Mouse (Mus musculus) embryonic facial prominence, embryonic 13.5 days (tissue): Measurements from ENCODE around the gene Bcat1. TPM values are rescaled to one million over a fixed set of nuclear protein-coding genes. Genes with fewer than 3 reads are reported as not detected.

ENCODE experiments used
- ATAC-seq: fragments of 200-750 bp; cut with Nextera tagmentation; 2 replicates; pipeline ENCODE4 v1.8.0; 2017; ENCODE audit warnings: low read depth; ENCODE audit not compliant: insufficient number of reproducible peaks, insufficient read depth, low FRiP score, low TSS enrichment
- H3K27ac ChIP-seq: fragments of 300-500 bp; sonication (generic); 2 replicates; pipeline ENCODE4 v1.5.1; 2015; ENCODE audit warnings: moderate library complexity, mild to moderate bottlenecking, inconsistent platforms
- H3K27me3 ChIP-seq: fragments of 300-500 bp; sonication (generic); 2 replicates; pipeline ENCODE4 v1.6.1; 2015; ENCODE audit warnings: mild to moderate bottlenecking, inconsistent platforms
- H3K36me3 ChIP-seq: fragments of 300-500 bp; sonication (generic); 2 replicates; pipeline ENCODE4 v1.6.1; 2015; ENCODE audit warnings: mild to moderate bottlenecking, inconsistent platforms
- H3K4me1 ChIP-seq: fragments of 300-500 bp; sonication (generic); 2 replicates; pipeline ENCODE4 v1.6.1; 2015; ENCODE audit warnings: inconsistent platforms
- H3K4me2 ChIP-seq: fragments of 300-500 bp; sonication (generic); 2 replicates; pipeline ENCODE4 v1.6.1; 2015; ENCODE audit warnings: moderate library complexity, mild to moderate bottlenecking, inconsistent platforms
- H3K4me3 ChIP-seq: fragments of 300-500 bp; sonication (generic); 2 replicates; pipeline ENCODE4 v1.5.1; 2015; ENCODE audit warnings: mild to moderate bottlenecking, inconsistent platforms
- H3K9ac ChIP-seq: fragments of 300-500 bp; sonication (generic); 2 replicates; pipeline ENCODE4 v1.6.1; 2015; ENCODE audit warnings: mild to moderate bottlenecking, inconsistent platforms
- H3K9me3 ChIP-seq: fragments of 300-500 bp; sonication (generic); 2 replicates; pipeline ENCODE4 v1.6.1; 2016; ENCODE audit warnings: inconsistent platforms
- WGBS: fragments of 180-500 bp; shearing (Covaris S2); methylation state at CpG from one replicate; pipeline ENCODE4 v1.1.7; 2015; ENCODE audit warnings: mixed read lengths; 5-methylcytosine and 5-hydroxymethylcytosine counted together
- polyA plus RNA-seq: library from polyadenylated mRNA; unstranded; fragments of >200 nt; fragmentation: Nextera tagmentation; extraction: Ambion mirVana; gene quantifications from 2 replicates; pipeline ENCODE4 v1.2.1, GENCODE M21; 2015

Gene Bcat1
- polyA plus RNA-seq, 1 experiment from 2014 or later, result 32.3 TPM

DNA sequence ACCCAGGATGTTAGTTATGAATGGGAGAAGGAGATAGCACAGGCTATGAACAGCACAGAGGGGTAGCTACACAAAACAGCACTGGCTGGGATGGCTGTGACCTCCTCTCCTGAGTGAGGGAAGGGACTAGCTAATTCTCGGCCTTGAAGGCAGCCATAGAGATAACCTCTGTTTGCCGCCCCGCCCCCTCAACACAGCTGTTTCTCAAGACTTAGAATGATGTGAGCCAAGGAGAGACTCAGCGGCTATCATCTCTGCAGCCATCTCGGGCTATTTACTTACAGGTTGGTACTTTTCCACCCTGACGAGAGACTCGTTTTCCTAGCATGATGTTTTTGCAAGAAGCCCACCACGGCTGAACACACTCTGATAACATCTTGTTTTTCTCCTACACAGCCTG lies 8.3 kb downstream of the Bcat1 start:
- Histone ChIP-seq H3K9ac (no peak overlapping the region), H3K27ac (no peak overlapping the region), H3K4me1 (no peaks in the 10 kb centered on the region), H3K4me3 (no peak overlapping the region), H3K27me3 (no peaks in the 10 kb centered on the region), H3K9me3 (no peaks in the 10 kb centered on the region), H3K4me2 (no peak overlapping the region), H3K36me3 (no peaks in the 10 kb centered on the region)
- WGBS, result 75% methylated on average over 8 of the region's 8 CpGs
- no peak for ATAC-seq

DNA sequence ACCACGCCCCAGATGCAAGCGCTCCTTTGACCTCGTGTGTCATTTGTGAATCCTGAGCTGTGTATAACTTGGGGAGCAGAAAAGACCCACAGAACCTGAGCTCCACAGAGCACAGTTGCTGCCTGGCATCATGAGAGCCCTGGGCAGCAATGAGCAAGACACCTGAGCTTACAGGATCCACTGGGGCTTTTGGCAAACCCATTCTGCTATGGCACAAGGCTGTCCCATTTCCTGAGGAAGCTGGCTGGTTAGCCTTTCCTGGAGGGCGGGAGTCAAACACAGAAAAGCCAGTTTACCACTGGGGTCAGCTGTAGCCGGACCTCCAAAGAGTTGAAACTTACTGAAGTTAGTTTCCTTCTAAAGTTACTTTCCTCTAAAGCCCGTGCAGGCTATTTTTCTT lies 9.6 kb downstream of the Bcat1 start:
- Histone ChIP-seq H3K36me3 (no peaks in the 10 kb centered on the region), H3K27ac (no peak overlapping the region), H3K4me3 (no peak overlapping the region), H3K27me3 (no peaks in the 10 kb centered on the region), H3K9me3 (no peaks in the 10 kb centered on the region), H3K9ac (no peak overlapping the region), H3K4me1 (no peaks in the 10 kb centered on the region), H3K4me2 (no peak overlapping the region)
- 66% methylated on average over 6 of the region's 6 CpGs for WGBS
- ATAC-seq, result no peak

DNA sequence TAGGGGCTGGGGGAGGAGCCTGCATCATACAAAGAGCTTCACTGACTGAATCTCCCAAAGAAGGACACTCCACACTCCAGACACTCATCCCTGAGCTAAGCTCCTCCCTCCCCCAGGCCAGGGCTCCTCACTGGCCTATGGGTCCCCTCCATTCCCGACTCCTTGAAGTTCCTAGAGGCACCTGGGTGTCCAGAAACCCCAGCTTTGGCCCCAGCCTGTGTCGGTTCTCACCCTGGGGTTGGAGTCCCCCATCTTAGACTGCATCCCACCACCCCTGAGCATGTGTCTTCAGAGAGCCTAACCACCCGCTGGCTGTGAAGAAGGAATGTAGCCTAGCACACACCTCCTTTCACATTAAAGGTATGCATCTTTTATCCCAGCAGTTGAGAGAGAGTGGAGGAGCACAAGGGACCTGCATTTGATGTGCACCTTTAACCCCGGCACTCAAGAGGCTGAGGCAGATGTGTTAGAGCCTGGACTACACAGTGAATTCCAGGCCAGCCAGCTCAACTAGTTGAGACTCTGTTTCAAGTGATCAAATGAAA lies 10.6 kb downstream of the Bcat1 start:
- WGBS, result 74% methylated on average over 4 of the region's 4 CpGs
- no peaks in the 10 kb centered on the region for H3K9me3 ChIP-seq
- H3K27me3 ChIP-seq, result no peaks in the 10 kb centered on the region

DNA sequence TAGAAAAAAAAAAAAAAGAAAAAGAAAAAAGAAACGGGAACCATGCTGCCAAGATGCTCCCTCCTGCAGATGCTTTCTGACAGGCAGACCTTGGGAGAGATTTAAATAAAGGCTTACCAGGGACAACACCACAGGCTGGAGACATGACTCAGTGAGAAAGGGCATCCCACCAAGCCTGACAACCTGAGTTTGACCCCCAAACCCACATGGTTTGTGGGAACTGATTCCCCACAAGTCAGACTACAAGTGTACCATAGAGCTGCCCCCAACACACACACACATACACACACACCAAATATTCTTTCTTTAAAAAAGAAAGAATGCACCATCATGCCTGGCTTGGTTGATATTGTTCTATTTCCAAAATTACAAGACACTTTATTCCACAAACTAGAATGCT lies 11.9 kb downstream of the Bcat1 start:
- no peaks in the 10 kb centered on the region for H3K4me1 ChIP-seq
- H3K4me2 ChIP-seq, result no peak overlapping the region
- H3K27me3 ChIP-seq, result no peaks in the 10 kb centered on the region
- ATAC-seq, result no peak
- no peak overlapping the region for H3K27ac ChIP-seq
- 75% methylated on average over 1 of the region's 1 CpGs for WGBS
- H3K9ac ChIP-seq, result no peak overlapping the region
- H3K36me3 ChIP-seq, result no peaks in the 10 kb centered on the region
- no peaks in the 10 kb centered on the region for H3K9me3 ChIP-seq
- H3K4me3 ChIP-seq, result no peak overlapping the region

More for the DNA sequence above, 10.6 kb downstream of the Bcat1 start:
- Histone ChIP-seq H3K27ac (no peak overlapping the region), H3K4me2 (no peak overlapping the region), H3K4me3 (no peak overlapping the region), H3K9ac (no peak overlapping the region), H3K36me3 (no peaks in the 10 kb centered on the region), H3K4me1 (no peaks in the 10 kb centered on the region)
- ATAC-seq, result no peak

DNA sequence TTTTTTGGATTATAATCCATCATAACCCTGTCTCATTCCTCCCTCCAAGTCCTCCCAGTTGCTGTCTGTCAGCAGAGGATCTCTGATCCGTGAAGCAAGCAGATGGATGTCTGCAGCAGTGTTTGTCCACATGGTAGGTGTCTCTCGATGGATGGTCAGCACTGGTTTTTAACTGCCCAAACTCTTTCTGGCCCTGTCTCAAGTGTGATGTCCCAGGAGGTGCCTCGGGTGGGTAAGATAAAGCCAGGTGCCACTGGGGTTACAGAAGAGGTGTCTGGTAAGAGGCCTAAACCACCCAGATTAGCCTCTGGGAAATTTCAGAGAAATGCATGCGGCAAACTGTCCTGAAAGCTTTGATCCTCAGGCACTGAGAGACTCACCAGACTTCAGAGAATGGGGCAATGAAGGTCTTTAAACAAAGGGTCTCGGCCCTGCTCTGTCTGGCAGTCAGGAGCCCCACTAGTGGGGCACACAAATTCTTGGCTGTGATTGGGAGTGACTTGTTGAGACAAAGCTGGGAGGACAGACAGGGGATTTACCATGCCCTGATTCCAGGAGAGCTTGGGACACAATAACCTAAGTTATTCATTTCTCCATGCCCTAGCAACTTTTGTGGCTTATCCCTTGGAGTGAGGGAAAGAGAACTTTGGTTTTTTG lies 12.6 kb downstream of the Bcat1 start:
- Histone ChIP-seq H3K9me3 (no peaks in the 10 kb centered on the region), H3K27me3 (no peaks in the 10 kb centered on the region), H3K4me3 (no peak overlapping the region), H3K4me2 (no peak overlapping the region), H3K4me1 (no peaks in the 10 kb centered on the region), H3K36me3 (no peaks in the 10 kb centered on the region), H3K9ac (no peak overlapping the region), H3K27ac (no peak overlapping the region)
- 58% methylated on average over 5 of the region's 5 CpGs for WGBS
- no peak for ATAC-seq

DNA sequence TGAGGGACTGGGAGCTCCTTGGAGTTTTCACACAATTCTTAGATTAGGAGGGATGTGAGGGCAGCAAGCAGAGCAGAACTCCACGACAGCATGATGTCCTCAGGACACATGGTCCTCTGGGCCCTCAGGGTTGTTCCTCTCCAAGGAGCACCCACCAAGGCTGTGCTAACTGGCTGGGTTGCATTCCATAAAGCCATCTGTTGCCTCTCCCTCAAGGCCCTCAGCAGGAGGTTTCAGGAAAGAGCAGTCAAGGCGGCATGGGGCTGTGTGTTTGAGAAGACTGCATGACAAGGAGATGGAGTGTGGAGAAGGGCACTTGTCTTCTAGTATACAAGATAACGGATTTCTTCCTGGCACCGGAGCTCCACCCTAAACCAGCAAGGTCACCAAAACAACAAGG lies 13.2 kb downstream of the Bcat1 start:
- Histone ChIP-seq H3K9ac (no peak overlapping the region), H3K27ac (no peak overlapping the region), H3K9me3 (no peaks in the 10 kb centered on the region), H3K4me2 (no peak overlapping the region), H3K4me3 (no peak overlapping the region), H3K36me3 (no peaks in the 10 kb centered on the region), H3K27me3 (no peaks in the 10 kb centered on the region), H3K4me1 (no peaks in the 10 kb centered on the region)
- no peak for ATAC-seq
- WGBS, result 66% methylated on average over 4 of the region's 4 CpGs

DNA sequence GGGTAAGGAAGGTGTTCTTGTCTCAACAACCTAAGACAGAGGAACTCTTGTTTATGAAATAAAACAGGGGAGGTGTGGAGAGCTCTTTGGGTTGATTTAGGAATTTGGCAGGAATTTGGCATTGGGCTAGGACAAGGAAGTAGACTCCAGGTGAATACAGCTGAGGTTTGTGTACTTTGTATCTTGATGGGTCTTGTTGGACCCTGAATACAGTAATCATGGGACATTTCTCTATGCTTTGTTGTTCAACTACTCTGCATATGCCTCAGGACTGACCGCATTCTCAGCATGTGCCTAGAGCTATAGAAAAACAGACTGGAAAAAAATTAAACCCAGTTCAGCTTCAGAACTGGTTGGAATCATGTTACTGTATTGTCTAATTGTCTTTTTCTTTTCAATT lies 14.6 kb downstream of the Bcat1 start:
- WGBS, result 79% methylated on average over 1 of the region's 1 CpGs
- H3K4me1 ChIP-seq, result no peaks in the 10 kb centered on the region
- H3K4me3 ChIP-seq, result no peak overlapping the region
- no peaks in the 10 kb centered on the region for H3K27me3 ChIP-seq
- H3K27ac ChIP-seq, result no peak overlapping the region
- H3K9ac ChIP-seq, result no peak overlapping the region
- H3K36me3 ChIP-seq, result no peaks in the 10 kb centered on the region
- no peak overlapping the region for H3K4me2 ChIP-seq
- no peak for ATAC-seq
- H3K9me3 ChIP-seq, result no peaks in the 10 kb centered on the region

DNA sequence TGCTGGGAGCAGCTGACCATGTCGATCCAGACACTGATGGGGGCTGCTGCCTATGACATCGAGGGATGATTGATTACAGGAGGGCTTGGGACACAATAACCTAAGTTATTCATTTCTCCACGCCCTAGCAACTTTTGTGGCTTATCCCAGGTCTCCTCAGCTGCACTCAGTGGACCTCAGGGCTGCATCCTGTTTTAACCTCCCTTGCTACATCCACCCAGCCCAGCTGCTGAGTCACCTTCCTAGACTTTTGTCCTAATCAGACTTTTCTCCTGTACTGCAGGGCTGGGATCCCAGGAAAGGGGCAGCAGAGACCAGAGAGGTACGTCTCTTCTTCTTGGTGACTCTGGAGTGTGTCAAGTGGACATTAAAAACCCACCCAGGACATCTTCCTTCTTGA lies 19.9 kb downstream of the Bcat1 start:
- Histone ChIP-seq H3K4me3 (no peak overlapping the region), H3K36me3 (no peaks in the 10 kb centered on the region), H3K9ac (no peak overlapping the region), H3K9me3 (no peaks in the 10 kb centered on the region), H3K4me1 (peaks cover 6% of the 10 kb centered on the region; the same call in 1 of the 2 replicates), H3K4me2 (no peak overlapping the region), H3K27me3 (no peaks in the 10 kb centered on the region), H3K27ac (no peak overlapping the region)
- no peak for ATAC-seq
- WGBS, result 80% methylated on average over 4 of the region's 4 CpGs

DNA sequence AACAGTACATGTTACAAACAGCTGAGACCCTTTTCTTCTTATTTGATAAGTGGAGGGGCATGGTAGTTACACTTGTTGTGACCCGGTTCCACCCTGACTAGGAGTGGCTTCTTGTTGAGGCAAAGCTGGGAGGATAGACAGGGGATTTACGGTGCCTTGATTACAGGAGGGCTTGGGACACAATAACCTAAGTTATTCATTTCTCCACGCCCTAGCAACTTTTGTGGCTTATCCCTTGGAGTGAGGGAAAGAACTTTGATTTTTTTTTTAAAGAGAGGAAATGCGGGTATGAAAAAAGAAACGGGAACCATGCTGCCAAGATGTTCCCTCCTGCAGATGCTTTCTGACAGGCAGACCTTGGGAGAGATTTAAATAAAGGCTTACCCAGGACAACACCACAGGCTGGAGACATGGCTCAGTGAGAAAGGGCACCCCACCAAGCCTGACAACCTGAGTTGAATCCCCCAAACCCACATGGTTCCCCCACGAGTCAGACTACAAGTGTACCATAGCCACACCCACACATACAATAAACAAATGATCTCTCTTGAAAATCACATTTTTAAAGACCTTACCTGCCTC lies 20.6 kb downstream of the Bcat1 start:
- H3K36me3 ChIP-seq, result no peaks in the 10 kb centered on the region
- peaks cover 6% of the 10 kb centered on the region; the same call in 1 of the 2 replicates for H3K4me1 ChIP-seq
- no peak for ATAC-seq
- H3K9ac ChIP-seq, result no peak overlapping the region
- no peaks in the 10 kb centered on the region for H3K27me3 ChIP-seq
- H3K27ac ChIP-seq, result no peak overlapping the region
- H3K4me3 ChIP-seq, result no peak overlapping the region
- WGBS, result 49% methylated on average over 6 of the region's 6 CpGs
- no peaks in the 10 kb centered on the region for H3K9me3 ChIP-seq
- no peak overlapping the region for H3K4me2 ChIP-seq

DNA sequence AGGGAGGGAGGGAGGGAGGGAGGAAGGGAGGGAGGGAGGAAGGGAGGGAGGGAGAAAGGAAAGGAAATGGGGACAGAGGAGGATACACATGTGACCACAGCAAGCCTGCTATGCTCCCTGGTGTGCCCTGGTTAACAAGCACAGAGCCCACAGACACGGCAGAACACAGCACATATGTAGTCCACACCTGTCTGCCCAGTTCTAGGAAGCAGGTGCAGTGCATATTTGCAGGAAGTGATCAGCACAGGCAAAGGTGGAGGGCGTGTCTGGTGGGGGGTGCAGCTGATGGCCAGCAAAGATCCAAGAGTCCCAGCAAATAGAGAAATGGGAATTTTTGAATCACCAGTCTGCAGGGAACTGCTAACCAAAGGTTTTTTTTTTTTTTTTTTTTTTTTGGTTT lies 23.3 kb downstream of the Bcat1 start:
- Histone ChIP-seq H3K4me2 (no peak overlapping the region), H3K27me3 (peaks cover 19% of the 10 kb centered on the region), H3K9ac (no peak overlapping the region), H3K9me3 (no peaks in the 10 kb centered on the region), H3K27ac (no peak overlapping the region), H3K4me3 (no peak overlapping the region), H3K4me1 (peaks cover 6% of the 10 kb centered on the region; the same call in 1 of the 2 replicates), H3K36me3 (no peaks in the 10 kb centered on the region)
- WGBS, result 76% methylated on average over 2 of the region's 2 CpGs
- ATAC-seq, result no peak

DNA sequence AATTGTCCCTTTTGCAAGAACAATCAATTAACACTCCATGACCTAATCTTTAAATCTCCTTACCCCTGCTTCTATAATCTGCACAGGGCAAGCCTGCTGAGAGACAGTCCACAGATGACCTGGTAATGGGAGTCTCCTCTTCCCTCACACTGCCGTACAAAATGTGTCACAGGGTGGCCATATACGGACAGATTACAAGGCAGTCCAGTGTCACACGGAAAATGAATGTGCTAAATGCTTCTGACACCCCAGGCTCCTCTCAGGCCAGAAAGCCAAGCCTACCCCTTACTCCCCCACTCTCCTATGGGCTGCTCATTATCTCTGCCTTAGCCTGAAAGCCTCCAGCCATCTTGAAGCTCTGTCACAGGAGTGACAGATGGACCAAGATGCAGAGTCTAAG lies 25.1 kb downstream of the Bcat1 start:
- 56% methylated on average over 3 of the region's 3 CpGs for WGBS

More for the DNA sequence above, 25.1 kb downstream of the Bcat1 start:
- H3K4me1 ChIP-seq, result peaks cover 16% of the 10 kb centered on the region
- H3K9me3 ChIP-seq, result no peaks in the 10 kb centered on the region
- no peak overlapping the region for H3K27ac ChIP-seq
- H3K27me3 ChIP-seq, result peaks cover 19% of the 10 kb centered on the region
- no peaks in the 10 kb centered on the region for H3K36me3 ChIP-seq
- no peak overlapping the region for H3K9ac ChIP-seq
- H3K4me2 ChIP-seq, result no peak overlapping the region
- H3K4me3 ChIP-seq, result no peak overlapping the region
- ATAC-seq, result no peak
